Mouse (Mus musculus) ovary, postnatal 14 days (tissue): ENCODE data around the gene Hus1b.

Experiments used
- DNase-seq: peaks from one replicate; pipeline ENCODE4 v3.0.0; 2022; ENCODE audit warnings: low spot score

The Hus1b gene

GRCm38 (mm10) chr13:30947540-30947939 is at the start of gene Hus1b:
Hus1b (minus strand) TSS chr13:30947759.
- no peak for DNase-seq

GRCm38 (mm10) chr13:30994249-30994858 is 46.8 kb upstream of the Hus1b start:
- no peak for DNase-seq

GRCm38 (mm10) chr13:30993819-30994218 is 46.3 kb upstream of the Hus1b start:
- peak; percentile 49 for DNase-seq

GRCm38 (mm10) chr13:30990233-30990632 is 42.7 kb upstream of the Hus1b start:
- DNase-seq = no peak

GRCm38 (mm10) chr13:30989710-30990109 is 42.2 kb upstream of the Hus1b start:
- DNase-seq = no peak

GRCm38 (mm10) chr13:30987686-30988085 is 40.1 kb upstream of the Hus1b start:
- DNase-seq = no peak

- DNase-seq = no peak
Measured at GRCm38 (mm10) chr13:30986934-30987455, 39.4 kb upstream of the Hus1b start.

- peak; percentile 5 for DNase-seq
Measured at GRCm38 (mm10) chr13:30985598-30986466, 38.3 kb upstream of the Hus1b start.

- DNase-seq = no peak
Measured at GRCm38 (mm10) chr13:30985275-30985597, 37.7 kb upstream of the Hus1b start.

GRCm38 (mm10) chr13:30981666-30982065 is 34.1 kb upstream of the Hus1b start:
- DNase-seq = no peak

GRCm38 (mm10) chr13:30978224-30978623 is 30.7 kb upstream of the Hus1b start:
- DNase-seq = no peak

GRCm38 (mm10) chr13:30976536-30977084 is 29.1 kb upstream of the Hus1b start:
- no peak for DNase-seq

GRCm38 (mm10) chr13:30974247-30974630 is 26.7 kb upstream of the Hus1b start:
- DNase-seq = no peak

- peak; percentile 78 for DNase-seq
Measured at GRCm38 (mm10) chr13:30973501-30974246, 26.1 kb upstream of the Hus1b start, which contains the start of the genes Exoc2 and Gm5447. Exoc2 (minus strand) TSS chr13:30974093. Gm5447 (plus strand) TSS chr13:30974204.

GRCm38 (mm10) chr13:30972102-30972501 is 24.5 kb upstream of the Hus1b start:
- DNase-seq = no peak

GRCm38 (mm10) chr13:30971047-30971446 is 23.5 kb upstream of the Hus1b start:
- DNase-seq = no peak

GRCm38 (mm10) chr13:30968311-30968710 is 20.8 kb upstream of the Hus1b start:
- DNase-seq = no peak

- DNase-seq = no peak
Measured at GRCm38 (mm10) chr13:30966507-30966911, 18.9 kb upstream of the Hus1b start.

GRCm38 (mm10) chr13:30961932-30962331 is 14.4 kb upstream of the Hus1b start:
- no peak for DNase-seq

GRCm38 (mm10) chr13:30960714-30961113 is 13.2 kb upstream of the Hus1b start:
- no peak for DNase-seq

- DNase-seq = no peak
Measured at GRCm38 (mm10) chr13:30953580-30953979, 6.0 kb upstream of the Hus1b start.

GRCm38 (mm10) chr13:30952044-30952443 is 4.5 kb upstream of the Hus1b start:
- no peak for DNase-seq
